Mouse (Mus musculus) small intestine, adult 2 months (tissue): Measurements from ENCODE around the gene Trim47.

Experiments used
- CTCF ChIP-seq: fragments of 200-500 bp; IDR thresholded peaks from 2 replicates; pipeline ENCODE4 v1.5.1; 2012; ENCODE audit warnings: low read depth, mild to moderate bottlenecking, control low read depth, inconsistent platforms, low read length, moderate library complexity, mixed read lengths; ENCODE audit not compliant: insufficient replicate concordance, insufficient read length; ENCODE audit errors: extremely low read depth
- POLR2A ChIP-seq: fragments of 200-500 bp; IDR thresholded peaks from 2 replicates; pipeline ENCODE4 v1.6.1; 2012; ENCODE audit warnings: low read depth, mild to moderate bottlenecking, control low read depth, inconsistent platforms, low read length, moderate library complexity

DNA sequence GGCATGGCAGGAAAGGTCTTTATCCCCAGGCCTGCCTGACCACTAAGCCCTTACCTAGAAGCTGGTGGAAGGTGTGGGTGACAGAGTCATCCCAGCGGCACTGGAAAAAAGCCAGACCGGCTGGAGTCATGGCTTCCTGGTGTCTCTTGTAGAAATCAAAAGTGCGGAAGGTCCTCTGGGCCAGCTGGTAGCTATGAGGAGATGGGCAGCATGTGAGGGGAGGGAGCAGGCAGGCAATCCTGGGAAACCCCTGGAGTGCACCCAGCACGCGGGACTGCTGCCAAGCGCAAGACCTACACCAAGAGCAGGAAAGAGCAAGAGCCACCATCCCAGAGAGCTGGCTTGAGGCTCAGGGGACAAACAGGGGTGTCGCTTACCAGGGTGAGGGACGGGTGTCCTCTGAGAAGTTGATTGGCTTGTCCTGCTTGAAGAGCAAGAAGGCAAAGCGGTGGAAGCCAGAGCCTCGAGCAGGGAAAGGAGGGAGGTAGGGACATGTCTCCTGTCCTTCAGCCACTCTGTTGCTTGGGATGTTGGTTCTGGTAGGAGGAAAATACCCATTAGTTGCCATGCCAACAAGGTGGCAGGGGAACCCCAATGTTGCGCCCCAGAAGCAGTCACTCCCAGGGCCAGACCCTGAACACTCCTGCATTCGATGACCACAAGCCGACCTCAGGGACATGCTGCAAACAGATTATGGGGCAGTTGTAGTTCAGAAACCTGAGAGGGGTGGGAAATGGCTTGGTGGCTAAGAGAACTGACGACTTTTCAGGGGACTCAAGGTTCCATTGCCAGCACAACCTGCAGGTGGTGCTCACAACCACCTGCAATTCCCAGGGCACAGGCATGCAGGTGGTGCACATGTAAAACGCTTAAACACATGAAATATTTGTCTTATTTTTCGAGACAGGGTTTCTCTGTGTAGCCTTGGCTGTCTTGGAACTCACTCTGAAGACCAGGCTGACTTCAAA is 5.6 kb upstream of the Trim47 start:
- no peak for TF ChIP-seq CTCF
- TF ChIP-seq POLR2A: no peak
